In the genomic region with DNA sequence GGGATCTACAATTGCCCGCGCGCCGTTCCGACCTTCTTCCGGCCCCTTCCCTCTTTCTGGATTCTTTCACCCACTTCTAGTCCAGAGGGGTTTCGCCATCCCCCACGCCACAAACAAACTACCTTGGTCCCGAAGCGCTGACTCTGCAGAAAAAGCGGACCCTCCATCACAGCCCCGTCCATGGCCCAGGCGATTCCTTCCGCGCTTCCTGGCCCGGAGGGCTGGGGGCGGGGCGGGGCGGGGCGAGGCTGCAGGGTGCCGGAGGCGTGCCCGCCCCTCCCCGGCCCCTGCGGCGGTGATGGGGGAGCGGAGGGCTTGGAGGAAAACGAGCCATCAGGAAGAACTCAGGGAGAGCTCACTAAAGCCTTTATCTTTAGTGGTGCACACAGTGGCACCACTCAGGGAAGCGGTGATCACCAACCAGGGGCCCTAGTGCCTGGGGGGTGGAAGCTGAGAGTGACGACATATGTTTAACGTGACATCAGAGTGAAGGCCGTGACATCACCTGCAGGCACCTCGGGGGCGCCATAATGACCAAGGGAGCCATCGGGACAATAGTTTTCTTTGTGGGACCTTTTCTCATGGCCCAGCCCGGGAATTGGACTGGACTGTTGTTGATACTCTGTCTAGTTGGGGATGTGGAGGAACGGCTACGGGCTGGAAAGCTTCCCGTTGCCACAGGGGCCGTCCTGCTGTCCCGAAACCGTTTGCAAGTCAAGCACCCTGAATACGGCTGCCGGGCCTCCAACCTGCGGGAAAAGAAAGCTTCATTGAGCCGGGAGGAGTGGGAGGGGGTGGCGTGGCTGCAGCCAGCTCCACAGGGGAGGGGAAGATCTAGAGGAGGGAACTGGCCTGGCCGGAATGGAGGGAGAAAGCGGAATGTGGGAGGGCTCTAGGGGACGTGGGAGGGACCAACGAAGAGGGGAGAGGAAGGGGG, we compare ENCODE assay signal across 8 mouse cellular contexts. TPM values are rescaled to one million over a fixed set of nuclear protein-coding genes. Genes with fewer than 3 reads are reported as not detected.
DNase-seq lines count a peak whose midpoint lies in the region; ATAC-seq lines count a peak whose summit lies in the region.

Gene Dok1 (minus strand): TSS at position 223 of the 937 bp plus-strand sequence.
Gene Loxl3 (plus strand): TSS at position 925 of the 937 bp plus-strand sequence.

- peak within 1 kb of the TSS; percentile 59 for H3K4me3 ChIP-seq in embryonic facial prominence, embryonic 12.5 days
- H3K4me3 ChIP-seq in heart, embryonic 10.5 days = peak within 1 kb of the TSS; percentile 79

- peaks cover 38% of the 10 kb centered on the region for H3K27me3 ChIP-seq in embryonic facial prominence, embryonic 12.5 days
- peaks cover 81% of the 10 kb centered on the region for H3K27me3 ChIP-seq in heart, embryonic 10.5 days (ENCODE audit: insufficient read depth, poor library complexity, severe bottlenecking)

- WGBS in embryonic facial prominence, embryonic 12.5 days = under 1% methylated on average over 51 of the region's 51 CpGs
- under 1% methylated on average over 51 of the region's 51 CpGs for WGBS in heart, embryonic 10.5 days

- no peaks in the 10 kb centered on the region for H3K36me3 ChIP-seq in embryonic facial prominence, embryonic 12.5 days
- peaks cover 13% of the 10 kb centered on the region for H3K36me3 ChIP-seq in heart, embryonic 10.5 days

- H3K4me1 ChIP-seq in embryonic facial prominence, embryonic 12.5 days = peaks cover 38% of the 10 kb centered on the region
- peaks cover 41% of the 10 kb centered on the region for H3K4me1 ChIP-seq in heart, embryonic 10.5 days

- H3K4me2 ChIP-seq in embryonic facial prominence, embryonic 12.5 days (replicated peaks) = peak within 1 kb of the TSS; percentile 85

- H3K9me3 ChIP-seq in embryonic facial prominence, embryonic 12.5 days = no peaks in the 10 kb centered on the region
- H3K9me3 ChIP-seq in heart, embryonic 10.5 days = no peaks in the 10 kb centered on the region

- H3K9ac ChIP-seq in embryonic facial prominence, embryonic 12.5 days = peak within 1 kb of the TSS; percentile 20

- peak within 1 kb of the TSS; percentile 65 for H3K27ac ChIP-seq in embryonic facial prominence, embryonic 12.5 days
- peak within 1 kb of the TSS; percentile 90 for H3K27ac ChIP-seq in heart, embryonic 10.5 days

- peak; percentile 73 for ATAC-seq in embryonic facial prominence, embryonic 12.5 days (ENCODE audit: insufficient number of reproducible peaks, insufficient read depth, low FRiP score, low TSS enrichment)

- DNase-seq in 3134 (ENCODE audit: extremely low read depth, insufficient read length, low spot score) (peak; percentile 82), NIH3T3 (ENCODE audit: low read depth) (peak; percentile 93)
- peak; percentile 91 for DNase-seq in heart, embryonic 10.5 days (ENCODE audit: low spot score)
- DNase-seq in kidney, adult 8-10 months = peak; percentile 48 to 51
- peak; percentile 91 for DNase-seq in lung, postnatal 10 days
- DNase-seq in ovary, postnatal 10 days (ENCODE audit: low spot score) = peak; percentile 52
- DNase-seq in urinary bladder, postnatal 14 days (ENCODE audit: low spot score) = peak; percentile 80

RNA-seq across cellular contexts. Expression of gene Dok1, which starts in this region (rescaled TPM):
- polyA plus RNA-seq in embryonic facial prominence, embryonic 12.5 days (2016; fragmentation: Nextera tagmentation; extraction: Ambion mirVana) = 11.0 and 11.8 TPM in 2 replicates
- polyA plus RNA-seq in heart, embryonic 10.5 days (2016; fragmentation: Nextera tagmentation; extraction: Ambion mirVana) = 11.3 and 14.8 TPM in 2 replicates

RNA-seq across cellular contexts. Expression of gene Loxl3, which starts in this region (rescaled TPM):
- 17.9 and 21.9 TPM in 2 replicates for polyA plus RNA-seq in embryonic facial prominence, embryonic 12.5 days (2016; fragmentation: Nextera tagmentation; extraction: Ambion mirVana)
- polyA plus RNA-seq in heart, embryonic 10.5 days (2016; fragmentation: Nextera tagmentation; extraction: Ambion mirVana) = 7.6 and 9.8 TPM in 2 replicates

Comparison
In these comparisons a context has a peak if more than half of its experiments do, and no peak if none do; other contexts are left out.
1. Peak in every context shown above with its lines: DNase-seq, ATAC-seq, H3K4me3 ChIP-seq and H3K27ac ChIP-seq.